Mouse (Mus musculus) heart, postnatal 25 days (tissue): ENCODE measurements around the gene Gm49450. TPM values are rescaled to one million over a fixed set of nuclear protein-coding genes. Genes with fewer than 3 reads are reported as not detected.
"Not testable (repeated sequence)": the region's sequence is repeated elsewhere in the genome, so short reads cannot be mapped to it uniquely, and the experiment has no call there.

Source experiments
- DNase-seq: peaks from one replicate; pipeline ENCODE4 v3.0.0; 2022; ENCODE audit warnings: low spot score
- intact Hi-C: fragments of 180-260 bp; cut with DNase I; formaldehyde crosslinking; loops from one replicate; pipeline ENCODE4 v1.15.1; 2025
- total RNA-seq, 2 experiments: library from RNA; stranded (reverse); gene quantifications; 2 replicates each; pipeline ENCODE4 v1.2.3; 2021

Gene Gm49450
- total RNA-seq, 2 experiments from 2014 or later, result not detected

- intact Hi-C loops, result no loop called here
- no peak for DNase-seq
Observed at GRCm38 (mm10) chr15:98987077-98987630, 33.8 kb upstream of the Gm49450 start.

GRCm38 (mm10) chr15:98985982-98986715 is 32.8 kb upstream of the Gm49450 start:
- intact Hi-C loops, result loop anchor here (2.0 kb wide), 1 partner anchor 33 kb away; the partner anchor contains the start of genes Gm49450 and Tuba1a
- no peak for DNase-seq

- intact Hi-C loops, result loop anchor here (2.0 kb wide), 1 partner anchor 33 kb away; the partner anchor contains the start of genes Gm49450 and Tuba1a
- peak; percentile 85 for DNase-seq
Observed at GRCm38 (mm10) chr15:98985240-98985981, 32.1 kb upstream of the Gm49450 start.

- intact Hi-C loops, result loop anchor here (2.0 kb wide), 1 partner anchor 32 kb away; the partner anchor contains the start of genes Gm49450 and Tuba1a
- DNase-seq, result no peak
Observed at GRCm38 (mm10) chr15:98984681-98985080, 31.3 kb upstream of the Gm49450 start.

- DNase-seq, result no peak
- intact Hi-C loops, result loop anchor here (2.0 kb wide), 1 partner anchor 31 kb away; the partner anchor contains the start of genes Gm49450 and Tuba1a
Observed at GRCm38 (mm10) chr15:98983431-98984081, 30.2 kb upstream of the Gm49450 start.

GRCm38 (mm10) chr15:98982100-98982499 is 28.7 kb upstream of the Gm49450 start:
- intact Hi-C loops, result no loop called here
- DNase-seq, result no peak

- DNase-seq, result no peak
- intact Hi-C loops, result no loop called here
Observed at GRCm38 (mm10) chr15:98980012-98980614, 26.8 kb upstream of the Gm49450 start.

GRCm38 (mm10) chr15:98978409-98979172 is 25.2 kb upstream of the Gm49450 start:
- DNase-seq, result no peak
- intact Hi-C loops, result no loop called here

GRCm38 (mm10) chr15:98977759-98978408 is 24.5 kb upstream of the Gm49450 start:
- intact Hi-C loops, result no loop called here

GRCm38 (mm10) chr15:98976763-98977758 is 23.7 kb upstream of the Gm49450 start:
- DNase-seq, result no peak
- intact Hi-C loops, result no loop called here

More at GRCm38 (mm10) chr15:98977759-98978408, 24.5 kb upstream of the Gm49450 start:
- DNase-seq, result peak; percentile 75

- intact Hi-C loops, result no loop called here
- no peak for DNase-seq
Observed at GRCm38 (mm10) chr15:98973015-98973614, 19.8 kb upstream of the Gm49450 start.

- intact Hi-C loops, DNase-seq: not testable (repeated sequence)
Observed at GRCm38 (mm10) chr15:98971576-98972320, 18.4 kb upstream of the Gm49450 start.

GRCm38 (mm10) chr15:98971111-98971510 is 17.8 kb upstream of the Gm49450 start:
- DNase-seq, result no peak
- intact Hi-C loops, result no loop called here

- no peak for DNase-seq
- intact Hi-C loops, result no loop called here
Observed at GRCm38 (mm10) chr15:98969372-98970101, 16.2 kb upstream of the Gm49450 start.

GRCm38 (mm10) chr15:98968701-98969371 is 15.5 kb upstream of the Gm49450 start:
- DNase-seq, result no peak
- intact Hi-C loops, result no loop called here
